Mouse (Mus musculus): ENCODE measurements at regions not wholly inside any gene's neighbourhood (a gene's known extent, or its start where the extent isn't known, plus 50 kb on each side); places are given as distances from the start of the nearest gene placed in this dataset.

DNA sequence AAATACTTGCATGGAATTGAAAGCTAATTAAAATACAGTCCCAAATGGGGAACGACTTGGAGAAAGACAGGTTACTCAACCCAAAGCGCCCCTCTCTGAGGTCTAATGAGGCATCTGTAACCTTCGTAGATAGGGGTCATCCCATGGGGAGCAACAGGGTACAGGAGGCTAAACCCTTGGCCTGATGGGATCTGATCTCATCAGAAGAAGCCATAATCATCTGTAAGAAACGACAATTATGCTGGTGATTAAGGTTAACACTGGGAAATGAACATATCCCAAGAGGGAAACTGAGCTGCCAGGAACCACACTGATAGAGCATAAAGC is 82.5 kb downstream of the S1pr1 start:
- Histone ChIP-seq H3K9ac (ENCODE audit: low read depth, low read length, severe bottlenecking) (no peak overlapping the region), H3K27ac (replicated peaks; ENCODE audit: low read depth, low read length) (no peak overlapping the region), H3K36me3 (ENCODE audit: control insufficient read depth, insufficient read depth, low read length) (no peaks in the 10 kb centered on the region), H3K27me3 (ENCODE audit: control insufficient read depth, insufficient read depth, low read length) (no peaks in the 10 kb centered on the region), H3K4me1 (ENCODE audit: control insufficient read depth, insufficient read depth, low read length) (no peaks in the 10 kb centered on the region), H3K4me3 (replicated peaks; ENCODE audit: low read length) (no peak overlapping the region), H3K9me3 (ENCODE audit: control insufficient read depth, low read length) (no peaks in the 10 kb centered on the region), H3K4me2 (replicated peaks; ENCODE audit: low read depth, low read length, severe bottlenecking) (no peak overlapping the region)
- TF ChIP-seq POLR2A (IDR thresholded peaks at IDR 0.05; ENCODE audit: borderline replicate concordance, extremely low read depth, insufficient read depth, insufficient read length), result no peak
- no peak for DNase-seq (ENCODE audit: low spot score)
- 75% methylated on average over 4 of the region's 4 CpGs for WGBS
- no peak for ATAC-seq (ENCODE audit: low FRiP score, low read depth)

DNA sequence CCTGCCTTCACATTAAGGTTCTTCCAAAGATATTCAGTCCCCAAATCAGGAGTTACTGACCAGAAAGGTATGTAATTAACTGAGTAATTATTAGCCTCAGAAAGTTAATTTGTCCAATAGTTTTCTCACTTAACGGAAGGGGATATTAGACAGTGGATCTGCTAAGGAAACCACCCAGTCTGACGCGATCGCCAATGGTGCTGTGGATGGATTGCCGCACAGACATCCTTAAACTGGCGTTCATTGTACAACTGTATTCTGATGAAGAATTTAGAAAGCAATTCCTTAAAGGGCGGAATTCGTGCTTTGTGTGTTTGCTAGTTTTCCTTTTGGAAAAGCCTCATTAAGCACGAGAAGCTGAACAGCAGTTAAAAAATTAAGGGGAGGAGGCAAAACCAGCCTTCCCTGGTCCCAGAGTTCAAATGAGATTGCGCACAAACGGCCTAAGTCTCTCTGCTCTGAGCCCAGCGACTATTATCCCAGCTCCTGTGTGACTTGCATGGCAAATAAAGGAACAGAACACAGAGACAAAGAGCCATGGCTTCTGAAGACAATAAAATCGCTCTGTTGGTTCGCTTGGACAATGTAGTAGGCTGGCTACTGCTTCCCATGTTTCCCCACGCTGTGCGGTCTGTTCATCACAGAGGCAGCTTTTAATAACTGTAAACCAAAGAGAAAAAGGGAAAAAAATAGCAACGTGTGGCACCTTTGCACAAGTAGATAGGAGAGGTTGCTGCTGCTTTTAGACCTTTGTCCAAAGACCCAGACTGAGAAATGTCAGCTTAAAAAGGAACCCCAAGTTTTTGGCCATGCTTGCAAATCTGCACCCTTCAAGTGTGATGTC is 83.1 kb downstream of the S1pr1 start:
- Histone ChIP-seq H3K27me3 (ENCODE audit: control insufficient read depth, insufficient read depth, low read length) (no peaks in the 10 kb centered on the region), H3K9me3 (ENCODE audit: control insufficient read depth, low read length) (no peaks in the 10 kb centered on the region), H3K4me2 (replicated peaks; ENCODE audit: low read depth, low read length, severe bottlenecking) (no peak overlapping the region), H3K9ac (ENCODE audit: low read depth, low read length, severe bottlenecking) (no peak overlapping the region), H3K27ac (replicated peaks; ENCODE audit: low read depth, low read length) (no peak overlapping the region), H3K36me3 (ENCODE audit: control insufficient read depth, insufficient read depth, low read length) (no peaks in the 10 kb centered on the region), H3K4me3 (replicated peaks; ENCODE audit: low read length) (no peak overlapping the region), H3K4me1 (ENCODE audit: control insufficient read depth, insufficient read depth, low read length) (no peaks in the 10 kb centered on the region)
- WGBS, result 82% methylated on average over 17 of the region's 17 CpGs
- no peak for TF ChIP-seq POLR2A (IDR thresholded peaks at IDR 0.05; ENCODE audit: borderline replicate concordance, extremely low read depth, insufficient read depth, insufficient read length)
- DNase-seq (ENCODE audit: low spot score), result no peak
- no peak for ATAC-seq (ENCODE audit: low FRiP score, low read depth)

DNA sequence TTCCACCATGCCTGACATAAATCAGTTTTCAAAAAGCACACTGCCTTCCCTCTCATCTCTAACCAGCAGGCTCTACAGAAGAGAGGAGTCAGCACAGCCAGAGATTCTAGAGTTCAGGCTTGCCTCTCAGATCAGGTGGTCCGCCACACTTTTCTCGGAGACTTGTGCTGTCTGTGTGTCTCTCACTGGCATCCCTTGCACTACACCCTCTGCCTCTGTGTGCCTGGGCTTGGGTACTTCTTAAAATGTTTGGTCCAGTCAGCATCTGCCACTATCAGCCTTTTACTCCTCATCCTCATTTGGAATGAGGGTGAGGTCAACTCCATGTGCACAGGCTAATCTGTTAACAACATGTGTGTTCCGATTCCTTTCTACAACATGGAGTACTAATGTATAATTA is 92.0 kb downstream of the S1pr1 start:
- Histone ChIP-seq H3K27ac (replicated peaks; ENCODE audit: low read depth, low read length) (no peak overlapping the region), H3K36me3 (ENCODE audit: control insufficient read depth, insufficient read depth, low read length) (no peaks in the 10 kb centered on the region), H3K4me2 (replicated peaks; ENCODE audit: low read depth, low read length, severe bottlenecking) (no peak overlapping the region), H3K4me1 (ENCODE audit: control insufficient read depth, insufficient read depth, low read length) (no peaks in the 10 kb centered on the region), H3K9ac (ENCODE audit: low read depth, low read length, severe bottlenecking) (no peak overlapping the region), H3K4me3 (replicated peaks; ENCODE audit: low read length) (no peak overlapping the region), H3K27me3 (ENCODE audit: control insufficient read depth, insufficient read depth, low read length) (no peaks in the 10 kb centered on the region), H3K9me3 (ENCODE audit: control insufficient read depth, low read length) (no peaks in the 10 kb centered on the region)
- no peak for DNase-seq (ENCODE audit: low spot score)
- no peak for ATAC-seq (ENCODE audit: low FRiP score, low read depth)
- TF ChIP-seq POLR2A (IDR thresholded peaks at IDR 0.05; ENCODE audit: borderline replicate concordance, extremely low read depth, insufficient read depth, insufficient read length), result no peak
- 90% methylated on average over 3 of the region's 3 CpGs for WGBS

DNA sequence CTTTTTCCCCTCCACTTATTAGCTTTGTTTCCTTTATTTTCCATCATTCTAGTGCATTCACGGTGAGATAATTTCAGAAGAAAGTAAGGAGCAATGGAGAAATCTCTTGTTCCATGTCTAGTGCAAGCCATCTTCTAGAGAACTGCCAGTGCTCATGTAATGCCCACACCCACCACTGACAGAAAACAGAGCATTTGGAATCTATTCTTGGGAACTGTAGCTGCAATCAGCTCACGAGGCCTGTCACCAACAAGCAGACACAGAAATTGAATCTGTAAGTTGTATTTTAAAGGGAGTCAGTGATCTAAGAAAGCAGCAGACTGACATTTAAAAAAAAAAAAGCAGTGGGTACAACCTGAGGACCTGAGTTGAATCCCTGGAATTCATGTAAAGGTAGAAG is 92.6 kb downstream of the S1pr1 start:
- Histone ChIP-seq H3K27ac (replicated peaks; ENCODE audit: low read depth, low read length) (no peak overlapping the region), H3K4me1 (ENCODE audit: control insufficient read depth, insufficient read depth, low read length) (no peaks in the 10 kb centered on the region), H3K9ac (ENCODE audit: low read depth, low read length, severe bottlenecking) (no peak overlapping the region), H3K4me3 (replicated peaks; ENCODE audit: low read length) (no peak overlapping the region), H3K36me3 (ENCODE audit: control insufficient read depth, insufficient read depth, low read length) (no peaks in the 10 kb centered on the region), H3K9me3 (ENCODE audit: control insufficient read depth, low read length) (no peaks in the 10 kb centered on the region), H3K27me3 (ENCODE audit: control insufficient read depth, insufficient read depth, low read length) (no peaks in the 10 kb centered on the region), H3K4me2 (replicated peaks; ENCODE audit: low read depth, low read length, severe bottlenecking) (no peak overlapping the region)
- DNase-seq (ENCODE audit: low spot score) (no peak), ATAC-seq (ENCODE audit: low FRiP score, low read depth) (no peak)
- 84% methylated on average over 2 of the region's 2 CpGs for WGBS
- TF ChIP-seq POLR2A (IDR thresholded peaks at IDR 0.05; ENCODE audit: borderline replicate concordance, extremely low read depth, insufficient read depth, insufficient read length), result no peak

DNA sequence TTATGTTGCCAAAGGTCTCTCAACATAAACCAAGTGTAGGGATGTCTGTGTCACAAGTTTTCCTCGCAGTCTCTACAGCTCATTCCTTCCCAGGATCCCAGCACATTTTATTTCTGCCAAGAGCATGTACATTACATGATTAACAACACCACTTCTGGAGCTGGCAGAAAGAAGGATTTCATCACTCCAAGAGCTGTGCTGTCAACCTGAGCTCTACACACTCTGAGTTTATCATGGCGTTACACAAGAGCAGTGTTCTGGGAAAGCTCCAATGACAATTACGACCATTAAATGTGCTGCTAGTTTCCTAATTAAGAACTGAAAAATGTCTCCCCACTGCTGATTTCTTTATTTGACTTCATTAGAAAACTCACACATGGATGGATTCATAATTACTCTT is 94.9 kb downstream of the S1pr1 start:
- H3K4me2 ChIP-seq (replicated peaks; ENCODE audit: low read depth, low read length, severe bottlenecking), result no peak overlapping the region
- WGBS, result 60% methylated on average over 3 of the region's 3 CpGs
- H3K4me3 ChIP-seq (replicated peaks; ENCODE audit: low read length), result no peak overlapping the region

More for the DNA sequence above, 94.9 kb downstream of the S1pr1 start:
- DNase-seq (ENCODE audit: low spot score) (no peak), ATAC-seq (ENCODE audit: low FRiP score, low read depth) (no peak)
- Histone ChIP-seq H3K27ac (replicated peaks; ENCODE audit: low read depth, low read length) (no peak overlapping the region), H3K36me3 (ENCODE audit: control insufficient read depth, insufficient read depth, low read length) (no peaks in the 10 kb centered on the region), H3K27me3 (ENCODE audit: control insufficient read depth, insufficient read depth, low read length) (no peaks in the 10 kb centered on the region), H3K9me3 (ENCODE audit: control insufficient read depth, low read length) (no peaks in the 10 kb centered on the region), H3K4me1 (ENCODE audit: control insufficient read depth, insufficient read depth, low read length) (no peaks in the 10 kb centered on the region), H3K9ac (ENCODE audit: low read depth, low read length, severe bottlenecking) (no peak overlapping the region)
- no peak for TF ChIP-seq POLR2A (IDR thresholded peaks at IDR 0.05; ENCODE audit: borderline replicate concordance, extremely low read depth, insufficient read depth, insufficient read length)

Measured in limb, embryonic 14.5 days (tissue).